Mouse (Mus musculus): ENCODE data around the gene Ccdc148.

Gene Ccdc148

GRCm38 (mm10) chr2:59160605-59160963 is at the start of gene Ccdc148, which contains the start of gene Pkp4:
Gene Ccdc148 (minus strand): TSS chr2:59160683.
Gene Pkp4 (plus strand): TSS chr2:59160850.
- peak; percentile 100 for DNase-seq

DNA sequence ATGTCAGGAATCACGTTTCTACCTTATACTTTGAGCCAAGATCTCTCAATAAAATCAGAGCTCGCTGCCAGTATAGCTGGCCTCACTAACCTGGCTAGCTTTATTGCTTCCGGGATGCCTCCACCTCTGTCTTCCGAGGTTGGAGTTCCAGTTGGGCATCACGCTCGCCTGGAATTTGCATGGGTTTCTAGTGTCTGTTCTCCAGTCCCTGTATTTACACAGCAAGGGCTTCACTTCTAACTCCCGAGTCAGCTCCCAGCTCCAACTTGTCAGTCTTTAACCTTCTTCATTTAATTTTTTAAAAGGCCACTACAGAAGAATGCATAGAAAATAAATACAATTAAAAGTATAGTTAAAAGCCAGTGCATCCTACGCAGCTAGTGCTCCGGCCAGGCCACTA is 47.8 kb upstream of the Ccdc148 start:
- peak; percentile 68 for DNase-seq

- DNase-seq: peak; percentile 87
Observed at GRCm38 (mm10) chr2:59207725-59208124, 47.2 kb upstream of the Ccdc148 start.

DNA sequence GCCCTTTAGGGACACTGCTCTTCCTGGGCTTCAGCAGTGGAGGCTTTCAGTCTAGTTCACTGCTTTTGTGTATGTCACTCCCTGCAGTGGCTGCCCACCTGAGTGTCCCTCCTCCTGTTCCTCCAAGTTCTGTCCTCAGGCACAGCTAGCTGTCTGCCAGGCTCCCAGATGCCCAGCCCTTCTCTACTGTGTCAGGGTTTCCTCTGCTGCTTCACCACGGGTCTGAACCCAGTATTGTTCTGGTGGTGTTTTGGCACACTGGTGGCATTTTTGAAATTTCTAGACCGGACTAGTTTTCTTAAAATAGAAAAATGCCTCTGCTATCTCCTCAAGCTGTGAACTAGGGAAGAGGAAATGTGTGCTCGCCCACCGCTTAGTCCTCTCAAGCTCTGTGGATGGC is 46.8 kb upstream of the Ccdc148 start:
- peak; percentile 93 for DNase-seq

DNA sequence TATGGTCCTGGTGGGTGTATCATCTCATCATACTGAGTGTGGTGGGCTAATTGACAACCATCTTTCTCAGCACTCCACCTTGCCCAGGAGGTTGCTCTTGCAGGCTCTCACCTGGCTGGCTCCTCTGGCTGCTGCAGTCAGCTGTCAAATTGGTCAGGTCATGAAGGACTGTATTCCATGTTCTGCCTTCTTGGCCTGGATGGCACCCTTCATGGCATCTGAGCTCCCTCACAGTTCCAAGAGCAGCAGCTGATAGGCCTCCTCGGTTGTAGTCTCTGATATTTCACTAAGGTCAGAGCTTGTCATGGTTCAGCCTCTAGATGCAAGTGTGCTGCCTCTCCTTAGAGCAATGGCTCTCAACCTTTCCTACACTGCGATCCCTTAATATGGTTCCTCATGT is 45.7 kb upstream of the Ccdc148 start:
- DNase-seq: peak; percentile 92

GRCm38 (mm10) chr2:59205092-59205491 is 44.6 kb upstream of the Ccdc148 start:
- peak; percentile 68 for DNase-seq

- DNase-seq: peak; percentile 13
Observed at GRCm38 (mm10) chr2:59203627-59204425, 43.3 kb upstream of the Ccdc148 start.

DNA sequence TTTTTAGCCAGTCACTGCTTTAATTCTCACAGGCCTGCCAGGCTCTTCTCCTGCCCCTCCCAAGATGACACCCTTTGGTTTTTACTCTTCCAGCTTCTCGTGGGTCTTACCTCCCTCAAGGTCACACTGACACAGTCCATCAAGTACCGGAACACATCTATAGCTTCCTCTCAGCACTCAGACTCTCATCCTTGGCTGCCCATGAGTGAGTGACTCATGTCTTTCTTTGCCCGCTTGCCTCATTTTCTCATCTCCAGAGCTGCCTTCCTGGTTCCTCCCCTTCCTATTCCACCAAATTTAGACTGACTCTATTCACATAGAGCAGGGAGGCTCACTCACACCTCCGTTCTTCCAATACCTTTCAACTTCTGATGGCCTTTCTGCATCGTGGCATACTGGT is 42.4 kb upstream of the Ccdc148 start:
- DNase-seq: peak; percentile 82

- no peak for DNase-seq
Observed at GRCm38 (mm10) chr2:59200511-59200910, 40.0 kb upstream of the Ccdc148 start.

DNA sequence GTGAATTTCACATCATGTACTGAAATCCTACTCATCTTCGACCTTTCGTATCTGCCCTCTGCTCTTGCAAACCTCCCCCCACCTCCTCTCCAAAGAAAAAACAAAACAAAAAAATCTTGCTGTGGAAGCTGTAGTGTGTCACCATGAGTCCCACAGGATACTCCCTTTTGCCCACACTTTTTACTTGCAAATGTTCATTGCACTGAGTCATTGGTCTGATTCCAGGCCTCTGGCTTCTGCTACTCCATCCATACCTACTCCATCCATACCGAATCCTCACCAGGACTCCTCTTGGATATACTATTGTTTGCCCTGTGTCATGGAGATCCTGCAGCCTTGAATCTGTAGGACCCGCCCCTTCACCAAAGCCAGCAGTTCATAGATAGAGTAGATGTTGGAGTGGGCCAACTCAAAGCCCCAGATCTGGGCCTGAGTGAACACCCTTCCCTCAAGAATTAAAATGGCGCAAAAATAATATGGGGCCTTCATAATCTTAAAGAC is 39.0 kb upstream of the Ccdc148 start:
- peak; percentile 66 for DNase-seq

DNA sequence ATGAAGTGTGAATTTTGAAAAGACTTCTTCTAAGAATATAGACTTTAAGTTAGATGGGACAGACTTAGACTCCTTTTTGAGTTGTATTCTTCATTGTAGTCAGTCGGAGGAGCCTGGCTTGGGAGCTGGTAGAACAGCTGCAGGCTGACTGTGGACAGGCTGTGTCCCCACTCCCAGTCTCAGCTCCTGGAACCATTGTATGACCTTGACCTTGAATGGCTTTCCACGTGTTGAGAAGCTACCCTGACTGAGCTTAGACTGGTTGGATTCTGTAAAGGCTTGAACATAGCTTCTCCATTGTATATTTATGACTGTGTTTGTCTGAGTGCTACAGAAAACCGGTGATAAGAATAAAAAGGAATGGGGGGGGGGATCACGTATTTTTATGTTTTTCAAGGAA is 36.7 kb upstream of the Ccdc148 start:
- peak; percentile 8 for DNase-seq

- peak; percentile 79 for DNase-seq
Observed at GRCm38 (mm10) chr2:59193117-59193516, 32.6 kb upstream of the Ccdc148 start.

- DNase-seq: peak; percentile 76
Observed at GRCm38 (mm10) chr2:59191466-59191865, 31.0 kb upstream of the Ccdc148 start.

DNA sequence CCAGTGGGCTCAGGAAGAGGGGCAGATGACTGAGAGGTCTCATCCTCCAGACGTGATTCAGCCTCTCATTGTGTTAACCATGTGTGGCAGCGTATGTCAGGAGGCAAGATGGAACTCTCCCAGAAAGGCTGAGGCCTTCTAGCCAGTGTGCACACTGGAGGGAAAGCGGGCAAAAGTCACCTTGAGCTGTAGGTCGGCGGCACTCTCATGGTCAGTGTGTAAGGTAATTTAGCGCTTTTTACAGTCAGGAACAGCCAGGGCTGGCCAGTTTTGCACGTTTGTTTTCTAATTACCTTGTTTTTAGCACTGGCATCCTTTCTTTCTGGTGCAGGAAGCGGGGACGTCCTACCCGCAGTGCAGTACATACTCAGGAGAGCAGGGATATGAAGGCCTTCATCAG is 29.7 kb upstream of the Ccdc148 start:
- peak; percentile 56 for DNase-seq

DNA sequence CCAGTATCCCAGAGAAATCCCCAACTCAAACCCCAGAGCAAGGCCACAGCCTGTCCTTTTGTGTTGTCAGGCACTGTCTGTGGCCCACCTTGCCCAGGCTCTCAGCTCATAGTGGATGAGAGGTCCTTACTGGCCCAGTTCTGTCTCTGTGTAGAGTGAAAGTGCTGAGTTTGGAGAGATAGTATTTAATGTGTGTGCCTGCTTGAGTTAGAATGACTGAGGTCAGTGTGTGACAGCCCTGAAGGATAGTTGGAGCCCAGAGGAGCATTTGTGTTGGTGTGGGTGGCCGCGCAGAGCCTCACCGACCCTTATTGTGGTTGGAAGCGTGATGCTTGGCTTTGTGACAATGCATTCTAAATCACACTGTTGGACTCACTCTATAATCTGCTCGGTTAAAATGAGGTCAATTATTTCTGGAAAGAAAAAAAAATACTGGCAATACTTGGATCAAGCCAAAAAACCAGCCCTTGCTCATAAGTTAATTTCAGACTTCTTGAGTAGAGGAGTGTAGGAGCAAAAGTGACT is 29.2 kb upstream of the Ccdc148 start:
- peak; percentile 78 for DNase-seq

- DNase-seq: peak; percentile 86
Observed at GRCm38 (mm10) chr2:59188306-59188705, 27.8 kb upstream of the Ccdc148 start.

DNA sequence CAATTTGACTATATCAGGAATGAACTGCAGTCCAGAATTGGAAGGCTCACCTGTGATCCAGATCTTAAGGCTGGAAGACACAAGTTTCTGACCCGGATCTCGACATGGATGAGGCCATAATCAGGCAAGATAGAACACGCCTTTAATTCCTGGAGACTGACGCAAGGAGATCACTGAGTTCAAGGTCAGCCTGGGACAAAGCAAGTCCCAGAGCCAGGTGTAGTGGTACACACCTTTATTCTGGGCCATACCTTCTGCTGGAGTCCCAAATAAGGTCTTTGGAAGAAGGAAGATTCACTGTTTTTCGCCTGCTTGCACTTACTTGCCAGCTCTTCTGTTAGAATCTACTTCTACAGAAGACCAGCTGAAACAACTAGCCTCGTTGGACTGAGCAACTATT is 26.5 kb upstream of the Ccdc148 start:
- peak; percentile 64 for DNase-seq

DNA sequence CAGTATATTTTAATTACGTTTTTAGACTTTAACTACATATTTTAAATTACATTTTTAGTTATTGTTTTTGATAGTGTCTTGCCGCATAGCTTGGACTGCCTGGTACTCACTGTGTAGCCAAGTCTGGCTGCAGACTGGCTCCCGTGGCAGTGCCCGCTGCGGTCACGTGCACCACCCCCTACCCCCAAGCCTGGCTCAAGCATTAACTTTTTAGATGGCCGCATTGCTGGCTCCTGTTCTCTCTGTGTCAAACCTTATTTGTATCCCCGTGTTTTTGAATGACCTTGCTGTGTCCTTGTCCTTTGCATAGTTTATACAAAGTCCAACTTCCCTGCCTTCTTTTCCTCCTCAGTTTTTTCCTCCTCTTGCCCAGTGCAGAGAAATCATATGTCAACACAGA is 25.6 kb upstream of the Ccdc148 start:
- peak; percentile 83 for DNase-seq

GRCm38 (mm10) chr2:59184107-59185064 is 23.9 kb upstream of the Ccdc148 start:
- DNase-seq: peak; percentile 58

DNA sequence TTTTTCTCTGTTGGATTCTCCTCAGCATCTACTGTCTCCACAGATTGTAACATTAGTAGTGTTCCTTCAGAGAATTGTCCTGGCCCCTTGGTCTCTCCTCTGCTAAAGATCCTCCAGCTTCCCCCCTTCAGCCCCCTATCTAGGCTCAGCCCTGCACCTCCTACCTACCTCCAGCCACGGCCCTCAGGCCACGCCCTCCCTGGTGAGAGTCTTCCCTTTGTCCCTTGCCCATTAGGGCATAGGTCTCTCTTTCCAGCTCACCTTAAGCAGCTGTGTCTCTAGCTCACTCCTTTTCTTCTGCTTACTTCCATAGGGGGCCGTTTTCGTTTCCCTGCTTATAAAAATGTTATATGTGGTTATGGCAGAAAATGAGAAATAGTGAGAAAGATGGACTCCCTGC is 23.1 kb upstream of the Ccdc148 start:
- peak; percentile 66 for DNase-seq

DNA sequence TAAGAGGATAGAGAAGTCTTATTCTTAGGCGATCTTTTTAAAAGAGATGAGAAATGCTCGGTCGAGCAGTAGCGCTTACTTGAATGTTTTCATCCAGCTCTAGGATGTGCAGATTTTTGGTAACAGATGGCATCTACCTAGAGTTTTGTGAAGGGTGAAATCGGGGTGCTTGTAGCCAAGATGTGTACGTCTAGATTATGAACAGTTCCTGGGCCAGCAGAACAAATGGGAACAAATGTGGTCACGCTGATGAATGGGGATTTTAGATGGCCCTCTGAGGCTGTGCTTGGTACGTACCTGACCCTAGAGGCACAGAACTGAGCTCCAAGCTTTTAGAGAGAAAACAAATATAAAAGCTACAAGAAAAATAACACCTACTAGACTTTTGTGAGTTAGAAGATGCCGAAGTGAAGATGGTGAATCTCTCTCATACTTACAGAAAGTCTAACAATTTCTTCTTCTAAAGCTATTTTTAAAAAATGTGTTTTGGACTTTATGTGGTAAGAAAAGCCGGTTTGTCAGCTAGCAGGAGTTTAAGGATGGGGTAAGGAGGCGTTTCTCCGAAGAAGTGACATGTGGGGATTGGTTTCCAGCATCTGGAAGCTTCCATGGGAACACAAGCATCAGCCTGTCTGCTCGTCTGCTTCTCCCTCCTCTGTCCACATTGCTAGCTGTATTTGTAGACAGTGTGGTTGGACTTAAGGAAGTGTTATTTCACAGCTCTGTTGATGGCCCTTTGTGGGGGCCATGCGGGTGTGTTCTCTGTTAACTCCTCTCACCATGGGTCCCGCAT is 21.0 kb upstream of the Ccdc148 start:
- peak; percentile 75 for DNase-seq

DNA sequence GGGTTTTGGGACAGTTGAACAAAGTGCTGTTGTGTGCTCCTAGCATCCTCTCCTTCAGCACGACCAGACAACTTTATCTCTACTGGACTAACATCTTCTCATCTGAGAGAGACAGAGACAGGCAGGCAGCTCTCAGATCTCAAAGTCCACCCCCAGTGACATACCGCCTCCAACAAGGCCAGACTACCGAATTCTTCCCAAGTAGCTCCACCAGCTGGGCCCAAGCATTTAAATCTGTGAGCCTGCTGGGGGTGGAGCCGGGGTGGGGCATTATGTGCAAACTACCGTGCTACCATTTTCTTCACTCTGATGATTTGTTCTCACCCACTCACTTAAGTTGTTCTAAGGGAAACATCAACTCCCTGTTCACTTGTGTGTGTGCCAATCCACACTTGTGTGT is 19.0 kb upstream of the Ccdc148 start:
- DNase-seq: peak; percentile 81
